Mouse (Mus musculus): ENCODE results near the gene Pigl.
A peak's percentile ranks its signal among the peaks of the same experiment; 100 is the strongest.

Gene Pigl

DNA sequence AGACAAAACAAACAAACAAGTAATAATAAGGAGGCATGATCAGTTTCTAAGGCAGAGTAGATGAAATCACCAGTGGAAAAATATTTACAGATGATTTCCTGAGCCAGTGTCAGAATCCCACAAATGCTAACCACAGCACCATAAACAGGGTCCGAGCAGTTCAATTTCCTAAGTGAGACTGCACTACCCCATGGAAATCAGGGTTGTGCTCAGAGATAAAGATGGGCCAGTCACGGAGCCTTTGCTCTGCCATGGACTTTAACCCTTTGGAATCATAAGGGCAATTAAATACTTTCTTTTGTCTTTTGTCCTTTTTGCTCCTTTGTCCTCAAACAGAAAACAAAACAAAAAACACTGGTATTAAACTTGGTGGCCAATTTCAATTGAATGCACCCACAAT lies 64.0 kb downstream of the Pigl start:
- DNase-seq = peak; percentile 19

DNA sequence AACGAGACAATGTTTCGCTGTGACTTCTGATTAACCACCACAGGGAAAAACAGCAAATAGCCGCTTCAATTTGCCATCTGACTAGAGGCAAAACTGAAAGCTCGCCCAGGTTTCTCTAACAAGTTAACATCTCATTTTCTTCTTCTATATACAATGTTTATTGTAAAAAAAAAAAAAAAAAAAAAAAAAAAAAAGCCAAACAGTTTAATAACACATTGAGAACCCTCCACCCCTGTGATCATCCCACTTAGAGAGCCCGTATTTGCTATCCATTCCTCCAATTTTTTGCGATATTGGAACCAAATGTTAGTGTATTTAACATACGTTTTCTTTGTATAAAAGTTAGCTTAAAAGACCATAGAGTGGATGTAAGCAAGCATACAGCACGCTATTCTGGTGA lies 78.8 kb downstream of the Pigl start:
- DNase-seq = no peak

DNA sequence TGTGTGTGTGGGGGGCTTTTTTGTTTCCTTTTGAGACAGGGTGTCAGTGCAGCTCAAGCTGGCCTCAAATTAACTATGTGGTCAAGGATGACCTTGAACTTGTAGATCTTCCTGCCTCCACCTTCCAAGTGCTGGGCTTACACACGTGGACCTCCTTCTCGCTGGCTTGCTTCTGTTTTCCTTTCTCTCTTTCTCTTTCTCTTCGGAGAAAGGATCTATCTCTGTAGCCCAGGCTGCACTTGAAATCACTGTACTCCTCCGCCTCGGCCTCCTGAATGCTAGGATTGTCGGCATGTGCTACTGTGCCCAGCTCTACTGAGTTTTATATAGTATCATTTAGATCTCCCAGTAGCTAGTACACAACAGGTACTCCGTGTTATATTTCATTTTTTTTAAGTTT lies 79.3 kb downstream of the Pigl start:
- peak; percentile 76 for DNase-seq

GRCm38 (mm10) chr11:62538321-62539088 lies 80.2 kb downstream of the Pigl start:
- DNase-seq = peak; percentile 95

DNA sequence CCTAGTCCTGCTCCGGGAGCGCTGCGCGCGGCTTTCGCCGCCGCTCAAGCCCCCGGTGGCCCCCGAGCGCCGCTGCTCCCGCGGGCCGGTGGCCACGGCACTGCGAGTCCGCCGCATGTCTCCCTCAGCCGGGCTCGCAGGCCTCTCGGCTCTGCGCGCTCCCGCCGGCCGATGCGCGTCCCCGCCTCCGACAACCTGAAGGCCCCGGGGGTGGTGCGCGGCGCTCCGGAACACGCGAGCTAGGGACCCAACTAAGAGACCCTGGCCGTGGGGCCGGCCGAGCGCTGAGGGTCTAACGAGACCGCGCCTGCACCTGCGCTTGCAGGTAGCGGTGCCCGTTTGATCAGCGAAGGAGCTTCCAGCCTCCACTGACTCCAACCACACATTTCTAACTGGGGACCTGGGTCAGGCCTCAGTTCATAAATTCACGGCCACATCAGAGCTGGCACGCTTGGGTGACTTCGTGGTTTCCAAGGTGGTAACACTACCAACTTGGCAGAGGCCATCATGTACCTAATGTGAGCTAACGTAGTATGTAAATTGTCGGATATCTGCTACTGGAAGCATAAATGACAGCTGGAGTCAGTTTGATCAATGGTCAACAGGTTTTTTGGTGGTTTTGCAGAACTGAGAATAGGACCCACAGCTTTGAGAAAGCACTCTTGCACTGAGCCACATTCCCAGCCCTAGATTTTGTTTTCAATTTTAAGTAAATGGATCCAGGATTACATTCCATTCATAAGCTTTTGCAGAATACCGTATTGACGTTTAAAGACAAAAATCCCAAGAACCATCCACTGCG lies 81.0 kb downstream of the Pigl start, which contains the start of gene Cenpv:
Cenpv (minus strand) TSS at position 173 of the 802 bp plus-strand sequence.
- DNase-seq = peak; percentile 97

DNA sequence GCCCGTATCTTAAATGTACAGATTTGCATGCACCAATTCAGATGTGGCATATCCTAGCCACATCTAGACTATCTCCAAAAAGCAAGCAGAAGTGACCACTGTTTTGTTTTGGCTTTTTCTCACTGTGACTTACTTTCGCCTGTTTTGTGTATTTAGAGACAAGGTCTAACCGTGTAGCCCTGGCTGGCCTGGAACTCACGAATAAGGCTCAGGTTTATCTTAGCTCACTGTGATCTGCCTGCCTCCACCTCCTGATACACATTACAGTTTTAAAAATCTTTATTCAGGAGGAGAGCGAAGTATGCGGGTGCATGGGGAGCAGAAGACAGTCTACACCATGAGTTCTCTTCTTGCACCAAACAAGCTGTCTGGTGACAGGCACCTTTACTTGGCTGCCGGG lies 81.9 kb downstream of the Pigl start:
- peak; percentile 56 for DNase-seq

DNA sequence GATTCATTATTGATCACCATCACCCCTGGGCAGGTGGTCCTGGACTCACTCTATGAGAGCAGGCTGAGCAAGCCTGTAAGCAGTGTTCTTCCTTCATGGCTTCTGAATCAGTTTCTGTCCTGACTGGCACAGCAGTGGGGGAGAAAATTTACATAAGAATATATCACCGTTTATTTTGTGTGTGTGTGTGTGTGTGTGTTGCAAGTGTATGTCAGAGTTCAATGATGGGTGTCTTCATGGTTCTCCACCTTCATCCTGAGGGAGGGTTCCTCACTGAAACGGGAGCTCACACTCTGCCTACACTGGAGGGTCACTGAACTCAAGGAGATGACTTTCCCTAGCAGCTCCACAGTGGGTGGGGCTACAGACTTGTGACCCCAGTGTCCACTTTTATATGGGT lies 82.7 kb downstream of the Pigl start:
- peak; percentile 66 for DNase-seq

DNA sequence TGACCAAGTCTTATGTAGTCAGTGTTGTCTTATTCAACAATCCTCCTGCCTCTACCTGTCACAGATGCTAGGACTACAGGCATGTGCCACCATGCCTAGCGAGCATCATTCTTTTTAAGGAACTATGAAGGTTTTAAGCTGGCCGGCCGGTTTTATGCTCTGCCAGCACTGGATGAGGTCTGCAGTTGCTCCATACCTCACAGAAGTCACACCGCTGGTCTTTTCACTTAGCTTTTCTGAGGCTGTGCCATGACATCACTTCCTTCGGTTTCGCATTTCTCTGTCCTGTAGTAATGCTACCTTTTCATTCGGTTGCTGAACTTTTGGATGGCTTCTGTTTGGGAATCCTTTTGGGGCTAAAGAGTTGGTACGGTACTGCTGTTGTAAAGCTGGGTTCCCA lies 83.3 kb downstream of the Pigl start:
- peak; percentile 51 for DNase-seq

DNA sequence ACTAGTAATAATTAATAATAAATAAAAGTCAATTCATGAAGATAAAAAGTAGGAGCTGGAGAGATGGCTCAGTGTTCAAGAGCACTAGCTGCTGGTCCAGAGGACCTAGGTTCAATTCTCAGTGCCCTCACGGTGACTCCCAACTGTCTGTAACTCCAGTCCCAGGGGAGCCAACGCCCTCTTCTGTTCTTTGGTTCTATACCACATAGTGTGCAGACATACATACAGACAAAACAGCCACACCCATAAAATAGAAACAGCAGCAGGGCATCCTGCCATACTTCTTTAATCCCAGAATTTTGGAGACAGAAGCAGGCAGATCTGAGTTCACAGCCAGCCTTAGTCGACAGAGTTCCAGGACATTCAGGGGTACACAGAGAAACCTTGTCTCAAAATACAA lies 85.7 kb downstream of the Pigl start:
- DNase-seq = no peak

- peak; percentile 98 for DNase-seq
These were observed 91.5 kb downstream of the Pigl start for GRCm38 (mm10) chr11:62549782-62550181.

- peak; percentile 98 for DNase-seq
These were observed 92.0 kb downstream of the Pigl start for GRCm38 (mm10) chr11:62550227-62550685.

- peak; percentile 100 for DNase-seq
These were observed 92.5 kb downstream of the Pigl start, which contains the start of gene Ubb for GRCm38 (mm10) chr11:62550727-62551225. Ubb (plus strand) TSS chr11:62551171.

- DNase-seq = peak; percentile 99
These were observed 93.2 kb downstream of the Pigl start for GRCm38 (mm10) chr11:62551226-62552119.

DNA sequence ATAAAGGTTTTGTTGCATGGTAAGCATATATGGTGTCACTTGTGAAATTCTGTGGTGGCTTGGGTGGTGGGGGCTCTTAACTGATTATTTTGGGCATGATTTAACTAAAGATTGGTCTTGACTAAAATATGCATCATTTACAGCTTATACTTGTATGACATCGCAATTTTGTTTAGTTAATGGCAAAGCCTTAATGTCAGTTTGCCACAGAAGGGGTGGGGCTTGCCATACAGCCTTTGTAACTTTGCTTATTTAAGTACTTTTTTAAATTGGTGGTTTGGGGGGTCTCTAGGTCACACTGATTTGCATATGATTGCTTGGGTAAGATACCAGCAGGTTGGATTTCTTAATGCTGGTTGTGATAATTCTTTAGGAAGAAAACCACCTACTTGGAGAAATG lies 94.9 kb downstream of the Pigl start:
- DNase-seq = no peak

DNA sequence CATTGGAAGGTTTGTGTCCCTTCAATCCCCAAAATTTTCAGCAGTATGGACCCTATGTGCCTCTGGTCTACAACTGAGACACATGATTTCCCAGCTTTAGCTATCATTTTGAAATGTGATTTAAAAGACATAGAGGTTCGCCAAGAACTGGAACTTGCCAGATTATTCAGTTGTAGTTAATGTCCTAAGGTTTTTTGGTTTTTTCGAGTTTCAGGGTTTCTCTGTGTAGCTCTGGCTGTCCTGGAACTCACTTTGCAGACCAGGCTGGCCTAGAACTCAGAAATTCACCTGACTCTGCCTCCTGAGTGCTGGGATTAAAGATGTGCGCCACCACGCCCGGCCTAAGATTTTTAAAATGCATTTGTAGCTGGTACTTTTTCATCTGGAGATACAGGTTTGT lies 95.4 kb downstream of the Pigl start:
- DNase-seq = no peak

- DNase-seq = no peak
These were observed 96.0 kb downstream of the Pigl start for GRCm38 (mm10) chr11:62554163-62554855.

DNA sequence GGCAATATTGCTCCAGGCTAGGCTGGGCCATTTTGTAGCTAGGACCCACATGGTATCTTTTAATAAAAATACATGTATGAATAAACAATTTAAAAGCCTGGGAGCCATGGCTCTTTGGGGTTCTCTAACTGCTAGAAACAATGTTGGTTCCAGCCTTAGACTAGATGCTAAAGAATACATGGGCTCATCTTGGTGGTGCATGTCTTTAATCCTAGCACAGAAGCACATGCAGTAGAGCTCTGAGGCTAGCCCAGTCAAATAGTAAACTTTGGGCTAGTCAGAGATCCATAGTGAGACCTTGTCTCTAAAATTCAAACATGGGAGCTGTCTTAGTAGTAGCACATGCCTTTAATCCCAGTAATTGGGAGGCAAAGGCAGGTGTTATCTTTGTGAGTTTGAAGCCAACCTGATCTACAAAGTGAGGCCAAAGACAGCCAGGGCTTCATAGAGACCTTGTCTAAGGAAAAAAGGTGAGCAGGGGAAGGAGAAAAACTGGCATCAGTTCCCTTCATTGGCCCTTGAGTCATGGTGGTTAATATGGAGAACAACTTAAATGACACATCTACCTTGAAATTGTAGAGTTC lies 96.8 kb downstream of the Pigl start:
- DNase-seq = no peak

- DNase-seq = no peak
These were observed 97.7 kb downstream of the Pigl start for GRCm38 (mm10) chr11:62555896-62556412.

DNA sequence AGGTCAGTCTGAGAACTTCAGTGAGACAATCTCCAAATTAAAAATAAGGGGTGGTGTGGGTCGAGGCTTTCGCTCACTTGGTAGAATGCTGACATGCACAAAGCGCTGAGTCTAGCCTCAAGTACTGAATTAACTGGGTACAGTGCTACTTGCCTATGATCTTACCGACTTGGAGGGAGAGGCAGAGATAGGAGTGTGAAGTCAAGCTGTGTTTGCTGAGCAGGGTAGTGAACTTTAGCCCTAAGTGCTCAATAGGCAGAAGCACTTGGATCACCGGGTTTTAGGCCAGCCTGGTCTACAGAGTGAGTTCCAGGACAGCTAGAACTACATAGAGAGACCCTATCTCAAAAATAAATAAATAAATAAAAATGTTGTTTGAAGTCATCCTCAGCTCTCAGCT lies 98.9 kb downstream of the Pigl start:
- no peak for DNase-seq

DNA sequence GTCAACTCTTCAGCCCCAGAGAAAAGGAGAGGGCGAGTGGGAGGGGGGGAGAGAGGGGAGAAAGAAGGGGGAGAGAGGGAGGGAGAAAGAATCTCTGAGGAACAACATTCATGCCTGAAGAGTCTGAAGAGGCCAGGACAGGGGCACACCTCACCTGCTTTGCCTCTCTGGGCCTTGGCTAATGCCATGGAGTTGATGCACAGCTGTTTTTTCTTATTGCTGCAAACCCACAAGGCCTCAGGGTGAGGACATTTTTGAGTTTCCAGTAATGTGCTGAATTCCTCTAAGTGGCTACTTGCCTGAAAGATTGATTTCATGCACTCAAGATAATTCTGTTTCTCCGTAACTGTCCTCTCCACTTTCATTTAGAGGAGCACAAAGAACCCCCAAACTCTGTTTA lies 99.9 kb downstream of the Pigl start:
- no peak for DNase-seq

GRCm38 (mm10) chr11:62558961-62559646 lies 100.8 kb downstream of the Pigl start:
- peak; percentile 98 for DNase-seq

All from heart, adult 11 months (tissue).